Mouse (Mus musculus) cerebellum, adult 9-11 months (tissue): ENCODE results near the gene Rnf208.

Experiments
- DNase-seq: peaks from one replicate; pipeline ENCODE4 v3.0.0; 2022

Gene Rnf208

GRCm38 (mm10) chr2:25278928-25279882, 37.1 kb downstream of the Rnf208 start:
- DNase-seq: peak; percentile 82

GRCm38 (mm10) chr2:25285551-25285950, 43.5 kb downstream of the Rnf208 start:
- DNase-seq: no peak

GRCm38 (mm10) chr2:25286314-25286713, 44.3 kb downstream of the Rnf208 start:
- DNase-seq: peak; percentile 44

GRCm38 (mm10) chr2:25286837-25287636, 45.0 kb downstream of the Rnf208 start:
- DNase-seq: peak; percentile 72

- DNase-seq: peak; percentile 68
Measured at GRCm38 (mm10) chr2:25287927-25288649, 46.0 kb downstream of the Rnf208 start, which contains the start of gene Tmem210. Tmem210 (plus strand) TSS chr2:25288145.

- DNase-seq: peak; percentile 60
Measured at GRCm38 (mm10) chr2:25288734-25289345, 46.8 kb downstream of the Rnf208 start.

- DNase-seq: peak; percentile 88
Measured at GRCm38 (mm10) chr2:25289651-25290050, 47.6 kb downstream of the Rnf208 start, which contains the start of gene Lrrc26. Lrrc26 (plus strand) TSS chr2:25289915.

GRCm38 (mm10) chr2:25290101-25290815, 48.2 kb downstream of the Rnf208 start:
- DNase-seq: peak; percentile 85

- peak; percentile 82 for DNase-seq
Measured at GRCm38 (mm10) chr2:25290816-25291130, 48.7 kb downstream of the Rnf208 start.

- peak; percentile 71 for DNase-seq
Measured at GRCm38 (mm10) chr2:25291184-25292053, 49.4 kb downstream of the Rnf208 start.

- no peak for DNase-seq
Measured at GRCm38 (mm10) chr2:25292054-25292544, 50.0 kb downstream of the Rnf208 start.

GRCm38 (mm10) chr2:25292856-25293255, 50.8 kb downstream of the Rnf208 start:
- DNase-seq: peak; percentile 78

- peak; percentile 68 for DNase-seq
Measured at GRCm38 (mm10) chr2:25293706-25294105, 51.7 kb downstream of the Rnf208 start.
